Mouse (Mus musculus) kidney, adult 11 months (tissue): ENCODE measurements around the gene Ctdsp2.

Experiments used
- DNase-seq: peaks from one replicate; pipeline ENCODE4 v3.0.0; 2022

The Ctdsp2 gene

DNA sequence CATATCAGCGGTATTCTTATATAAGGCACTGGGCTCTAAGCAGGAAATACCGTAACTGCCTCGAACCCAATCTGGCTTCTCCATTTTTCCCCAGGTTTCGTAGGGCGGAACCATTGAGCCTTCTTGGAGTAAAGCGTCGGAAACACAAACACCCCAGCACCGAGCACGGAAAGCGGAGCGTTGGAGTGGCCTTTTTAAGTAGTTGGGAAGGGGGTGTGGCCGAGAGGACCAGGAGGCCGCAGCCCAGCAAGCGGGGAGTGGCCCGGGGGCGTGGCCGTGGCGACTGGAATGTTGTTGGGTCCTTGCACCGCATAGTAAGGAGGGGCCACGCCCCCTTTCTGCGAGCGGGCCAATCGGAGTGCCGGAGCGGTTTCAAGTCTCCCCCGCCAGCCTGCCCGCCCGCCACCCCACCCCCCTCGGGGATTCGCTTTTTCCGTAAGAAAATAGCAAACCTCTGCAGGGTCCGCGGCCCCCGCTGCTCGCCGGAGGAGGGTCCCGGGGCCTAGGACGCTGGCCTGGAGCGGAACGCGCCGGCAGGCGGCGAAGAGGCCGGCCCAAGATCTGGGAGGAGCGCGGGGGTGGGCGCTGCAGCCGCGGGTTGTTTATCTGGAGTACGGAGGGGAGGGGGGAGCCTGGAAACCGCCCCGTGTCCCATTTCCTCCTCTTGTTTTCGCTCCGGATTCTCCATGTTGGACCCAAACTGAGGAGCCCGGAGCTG, at the start of gene Ctdsp2:
Gene Ctdsp2, plus strand, starts transcription at position 441 of the 718 bp plus-strand sequence.
- peak; percentile 100 for DNase-seq

DNA sequence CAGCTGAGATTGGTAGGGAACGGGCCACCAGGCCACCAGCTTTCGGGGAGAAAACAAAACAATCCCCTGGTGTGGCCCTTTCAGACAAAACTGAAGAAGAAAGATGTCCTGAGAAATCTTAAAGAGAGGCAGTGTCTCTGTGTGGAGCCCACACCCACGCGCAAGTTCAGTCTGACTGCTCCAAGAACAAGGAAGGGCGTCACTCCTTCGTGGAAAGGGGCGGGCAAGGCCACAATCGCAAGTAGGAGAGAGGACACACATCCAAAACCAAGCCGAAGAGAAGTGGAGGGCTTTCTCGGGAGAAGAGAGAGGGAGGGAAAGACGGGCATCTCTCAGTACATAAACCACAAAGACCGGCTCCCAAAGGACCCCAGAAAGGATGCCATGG, 49.7 kb upstream of the Ctdsp2 start:
- no peak for DNase-seq

GRCm38 (mm10) chr10:126929543-126929942, 49.0 kb upstream of the Ctdsp2 start:
- DNase-seq: no peak

DNA sequence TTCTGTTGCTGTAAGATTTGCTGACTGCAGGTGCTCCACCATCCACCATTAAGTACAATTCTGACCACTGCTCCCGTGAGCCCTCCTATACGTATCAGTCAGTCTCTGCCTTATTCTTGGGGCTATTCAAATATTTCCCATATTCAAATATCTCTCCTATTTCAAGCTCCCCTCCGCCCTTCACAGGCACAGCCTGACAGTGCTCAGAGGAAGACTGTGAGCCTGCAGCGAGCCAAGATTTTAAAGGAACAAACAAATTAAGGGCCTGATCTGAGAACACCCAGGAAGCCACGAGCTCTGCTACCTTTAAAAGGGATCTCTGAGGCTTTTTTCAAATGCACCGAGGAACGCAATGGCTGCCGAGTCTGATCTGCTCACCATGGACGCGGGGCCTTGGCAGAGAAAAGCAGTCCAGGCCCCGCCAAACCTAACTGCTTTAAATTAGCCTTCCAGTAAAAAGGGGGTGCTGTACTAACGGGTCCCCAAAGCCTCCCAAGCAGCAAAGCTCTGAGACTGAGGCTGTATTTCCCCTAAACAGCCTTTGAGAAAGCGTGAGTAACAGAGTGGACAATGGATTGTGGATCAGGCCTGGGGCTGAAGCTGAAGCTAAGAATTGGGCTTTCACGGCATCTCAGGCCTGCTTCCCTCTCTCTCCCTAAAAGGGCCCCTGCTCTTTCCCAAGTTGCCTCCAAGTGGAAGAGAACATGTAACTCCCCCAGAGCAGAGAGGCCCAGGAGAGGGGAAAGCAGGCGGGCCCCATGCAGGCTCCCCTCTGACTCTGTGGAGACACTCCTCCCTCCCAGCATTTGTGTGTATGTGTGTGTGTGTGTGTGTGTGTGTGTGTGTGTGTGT, 48.0 kb upstream of the Ctdsp2 start:
- DNase-seq: no peak

DNA sequence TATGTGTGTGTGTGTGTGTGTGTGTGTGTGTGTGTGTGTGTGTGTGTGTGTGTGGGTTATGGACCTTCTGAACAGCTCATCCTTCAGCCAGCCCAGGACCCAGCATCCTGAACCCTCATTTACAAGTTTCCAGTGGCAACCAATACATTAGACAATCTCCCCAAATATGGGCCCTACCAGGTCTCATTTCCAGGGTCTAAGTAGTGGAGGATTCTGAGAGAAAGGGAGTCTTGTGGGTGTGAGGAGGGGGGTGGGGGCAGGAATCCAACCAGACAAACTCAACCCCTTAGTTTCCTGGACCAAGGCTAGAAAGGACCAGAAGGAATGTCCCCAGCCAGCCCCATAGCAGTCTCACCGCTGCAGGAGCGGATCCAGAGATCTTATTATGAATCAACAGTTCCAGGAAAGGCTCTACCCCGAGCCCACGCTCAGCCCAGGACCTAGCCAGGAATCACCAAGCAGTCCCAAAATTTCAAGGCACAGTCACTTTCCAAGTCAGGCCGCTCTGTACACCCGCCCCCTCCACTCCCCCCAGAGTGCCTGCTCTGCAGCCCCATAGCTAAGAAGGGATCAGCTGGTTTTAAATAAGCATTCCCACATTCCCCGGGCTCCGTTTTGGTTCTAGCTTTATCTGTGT, 47.3 kb upstream of the Ctdsp2 start:
- DNase-seq: no peak

GRCm38 (mm10) chr10:126931760-126932139, 46.8 kb upstream of the Ctdsp2 start:
- DNase-seq: no peak

DNA sequence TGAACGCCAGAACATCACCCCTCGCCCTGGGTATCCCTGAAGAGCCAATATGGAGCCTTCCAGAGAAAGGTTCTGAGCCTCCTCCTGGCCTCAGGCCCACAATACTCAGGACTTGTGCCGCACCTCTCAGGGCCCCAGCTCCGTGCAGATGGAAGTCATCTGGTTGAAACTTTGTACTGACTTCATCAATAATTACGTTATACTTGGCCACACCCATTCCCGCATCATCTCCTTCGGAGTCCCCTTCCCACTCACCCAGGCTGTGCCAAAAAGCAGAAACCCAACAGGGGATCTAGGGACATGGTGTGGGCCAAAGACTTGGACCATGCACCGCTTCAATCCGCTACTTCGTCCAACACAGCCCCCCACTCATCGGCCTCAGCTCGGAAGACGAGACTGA, 44.0 kb upstream of the Ctdsp2 start:
- DNase-seq: no peak

GRCm38 (mm10) chr10:126935121-126935520, 43.4 kb upstream of the Ctdsp2 start:
- DNase-seq: no peak

GRCm38 (mm10) chr10:126935556-126936381, 42.7 kb upstream of the Ctdsp2 start:
- DNase-seq: no peak

GRCm38 (mm10) chr10:126940949-126941348, 37.6 kb upstream of the Ctdsp2 start:
- no peak for DNase-seq

DNA sequence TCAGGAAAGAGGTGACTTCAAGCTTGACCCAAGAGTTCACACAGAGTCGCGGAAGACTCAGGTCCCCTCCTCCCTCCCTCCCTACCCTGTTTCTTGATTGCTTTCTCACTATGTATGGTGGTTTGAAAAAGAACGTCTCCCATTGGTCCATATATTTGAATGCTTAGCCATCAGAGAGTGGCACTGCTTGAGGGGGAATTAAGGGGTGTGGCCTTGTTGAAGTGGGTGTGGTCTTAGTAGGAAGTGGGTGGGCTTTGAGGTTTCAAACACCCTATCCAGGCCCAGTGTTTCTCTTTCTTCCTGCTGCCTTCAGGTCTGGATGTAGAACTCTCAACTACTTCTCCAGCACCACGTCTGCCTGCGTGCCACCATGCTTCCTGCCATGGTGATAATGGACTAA, 33.0 kb upstream of the Ctdsp2 start:
- no peak for DNase-seq

GRCm38 (mm10) chr10:126949824-126950223, 28.7 kb upstream of the Ctdsp2 start:
- DNase-seq: no peak

DNA sequence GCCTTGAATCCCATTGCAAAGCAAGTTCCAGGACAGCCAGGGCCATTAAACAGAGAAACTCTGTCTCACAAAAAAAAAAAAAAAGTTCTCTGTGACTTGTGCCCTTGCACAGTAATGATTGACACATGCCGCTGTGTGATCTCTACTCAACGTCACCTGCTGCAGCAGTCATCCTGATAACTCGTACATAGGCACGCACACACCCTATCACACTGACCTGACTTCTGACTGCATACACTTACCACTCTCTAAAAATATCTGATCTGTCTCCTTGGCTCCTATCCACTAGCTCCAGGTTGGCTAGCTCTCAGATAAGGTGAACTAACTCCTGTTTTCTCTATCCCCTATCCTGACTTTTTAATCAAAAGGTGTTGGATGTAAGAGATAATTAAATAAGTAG, 27.9 kb upstream of the Ctdsp2 start:
- no peak for DNase-seq

- DNase-seq: no peak
Observed at GRCm38 (mm10) chr10:126952375-126952774, 26.1 kb upstream of the Ctdsp2 start.

DNA sequence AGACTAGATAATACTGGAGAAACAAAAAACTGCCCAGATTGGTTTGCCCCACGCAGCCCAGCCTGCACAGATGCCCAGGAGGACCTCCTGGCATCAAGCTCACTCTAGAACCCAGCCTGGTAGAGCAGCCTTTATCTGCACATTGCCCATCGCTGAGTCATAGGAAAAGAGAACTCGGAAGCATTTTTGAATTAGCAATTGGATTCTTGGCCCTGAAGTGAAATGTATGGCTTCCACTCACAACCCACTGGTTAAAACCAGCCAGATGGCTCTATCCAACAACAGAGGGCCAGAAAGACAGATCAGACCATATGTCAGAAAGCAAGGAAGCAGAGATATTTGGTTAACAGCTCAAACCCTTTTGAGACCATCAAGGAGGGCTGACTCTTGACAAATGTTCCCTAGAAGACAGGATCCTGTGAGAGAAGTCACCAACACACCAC, 25.5 kb upstream of the Ctdsp2 start:
- DNase-seq: no peak

DNA sequence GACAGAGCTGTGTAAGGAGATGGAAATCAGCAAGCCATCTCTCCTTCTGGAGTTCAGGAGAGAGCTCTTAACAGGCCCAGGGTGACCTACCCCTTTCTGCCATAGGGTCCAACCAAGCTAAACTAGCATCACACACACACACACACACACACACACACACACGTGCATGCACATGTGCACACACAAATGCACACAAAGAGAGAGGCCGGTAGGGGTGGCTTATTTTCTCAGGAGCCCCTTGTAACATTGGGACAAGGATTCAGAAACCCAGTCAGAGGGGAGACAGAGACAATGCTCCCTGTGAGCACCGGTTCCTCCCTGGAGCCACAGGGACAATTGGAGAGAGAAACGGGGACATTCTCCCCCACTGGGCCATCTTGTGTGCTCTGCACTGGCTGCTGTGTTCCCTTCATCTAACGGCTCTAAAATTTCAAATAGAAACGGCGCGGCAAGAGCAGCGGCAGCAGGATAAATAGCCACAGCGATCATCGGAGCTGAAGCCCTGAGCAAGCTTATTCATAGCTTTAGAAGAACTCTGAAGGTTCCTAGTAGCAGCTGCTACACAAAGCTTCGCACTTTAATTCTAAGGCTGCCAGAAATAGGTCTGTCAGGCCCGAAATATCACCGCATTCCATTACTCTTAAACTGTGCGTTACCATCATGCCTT, 21.7 kb upstream of the Ctdsp2 start:
- DNase-seq: no peak

- DNase-seq: peak; percentile 63
Observed at GRCm38 (mm10) chr10:126957359-126958107, 21.0 kb upstream of the Ctdsp2 start.

- DNase-seq: no peak
Observed at GRCm38 (mm10) chr10:126960496-126960895, 18.0 kb upstream of the Ctdsp2 start.

GRCm38 (mm10) chr10:126961757-126962156, 16.8 kb upstream of the Ctdsp2 start:
- no peak for DNase-seq

DNA sequence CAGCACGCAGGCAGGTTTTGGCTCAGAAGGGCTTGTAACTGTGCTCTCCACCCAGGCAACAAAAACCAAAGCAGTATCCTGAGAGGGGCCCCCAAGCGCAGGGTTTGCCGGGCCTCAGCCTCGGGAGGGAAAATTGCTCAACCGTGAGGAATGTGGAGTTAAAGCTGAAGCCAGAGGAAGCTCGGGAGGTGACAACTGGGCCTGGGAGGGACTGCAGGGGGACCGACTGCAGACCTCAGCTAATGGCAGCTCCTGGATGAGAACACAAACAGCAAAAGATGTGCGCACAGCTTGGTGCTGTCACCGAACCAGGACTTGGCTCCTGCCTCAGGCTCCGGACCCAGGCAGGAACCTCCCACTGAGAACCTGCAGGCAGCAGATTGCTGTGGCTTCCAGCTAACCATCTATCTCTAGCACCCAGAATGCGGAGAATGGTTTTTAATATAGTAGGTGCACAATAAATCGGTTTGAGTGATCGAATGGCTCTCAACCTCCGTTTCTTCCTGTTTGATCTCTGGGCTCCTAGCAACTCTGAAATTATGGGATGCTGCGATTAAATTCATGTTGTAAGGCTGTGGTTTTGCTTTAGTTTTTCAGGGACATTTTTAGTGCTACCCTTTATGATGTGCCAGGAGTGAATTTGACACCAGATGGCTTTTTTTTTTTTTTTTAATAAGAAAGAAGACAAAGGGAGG, 16.1 kb upstream of the Ctdsp2 start:
- DNase-seq: peak; percentile 63

- peak; percentile 49 for DNase-seq
Observed at GRCm38 (mm10) chr10:126962966-126963330, 15.6 kb upstream of the Ctdsp2 start.
